Mouse (Mus musculus) hindbrain, embryonic 10.5 days (tissue): ENCODE data around the gene Atp1b1. TPM values are rescaled to one million over a fixed set of nuclear protein-coding genes. Genes with fewer than 3 reads are reported as not detected.

Source experiments
- DNase-seq: peaks from one replicate; pipeline ENCODE4 v3.0.0-alpha.2; 2017; ENCODE audit warnings: low spot score
- H3K27ac ChIP-seq: fragments of 300-500 bp; sonication (generic); 2 replicates; pipeline ENCODE4 v1.5.1; 2016; ENCODE audit warnings: mild to moderate bottlenecking, moderate library complexity
- H3K27me3 ChIP-seq: fragments of 300-500 bp; sonication (generic); 2 replicates; pipeline ENCODE4 v1.6.1; 2016; ENCODE audit warnings: mild to moderate bottlenecking; ENCODE audit not compliant: poor library complexity, insufficient read depth, severe bottlenecking
- H3K36me3 ChIP-seq: fragments of 300-500 bp; sonication (generic); 2 replicates; pipeline ENCODE4 v1.6.1; 2016; ENCODE audit warnings: mild to moderate bottlenecking, moderate library complexity
- H3K4me1 ChIP-seq: fragments of 300-500 bp; sonication (generic); replicated peaks from 2 replicates; pipeline ENCODE4 v1.6.1; 2016; ENCODE audit warnings: mild to moderate bottlenecking
- H3K4me3 ChIP-seq: fragments of 300-500 bp; sonication (generic); 2 replicates; pipeline ENCODE4 v1.5.1; 2016; ENCODE audit warnings: mild to moderate bottlenecking, moderate library complexity
- H3K9me3 ChIP-seq: fragments of 300-500 bp; sonication (generic); 2 replicates; pipeline ENCODE4 v1.6.1; 2016; ENCODE audit warnings: mild to moderate bottlenecking, moderate library complexity
- WGBS: fragments of 180-500 bp; shearing (Covaris S2); methylation state at CpG from one replicate; pipeline ENCODE4 v1.1.7; 2016; 5-methylcytosine and 5-hydroxymethylcytosine counted together
- polyA plus RNA-seq: library from polyadenylated mRNA; unstranded; fragments of >200 nt; fragmentation: Nextera tagmentation; extraction: Ambion mirVana; gene quantifications from 2 replicates; pipeline ENCODE4 v1.2.1, GENCODE M21; 2016

Atp1b1 gene
- polyA plus RNA-seq, 1 experiment from 2014 or later = 25.9 TPM

DNA sequence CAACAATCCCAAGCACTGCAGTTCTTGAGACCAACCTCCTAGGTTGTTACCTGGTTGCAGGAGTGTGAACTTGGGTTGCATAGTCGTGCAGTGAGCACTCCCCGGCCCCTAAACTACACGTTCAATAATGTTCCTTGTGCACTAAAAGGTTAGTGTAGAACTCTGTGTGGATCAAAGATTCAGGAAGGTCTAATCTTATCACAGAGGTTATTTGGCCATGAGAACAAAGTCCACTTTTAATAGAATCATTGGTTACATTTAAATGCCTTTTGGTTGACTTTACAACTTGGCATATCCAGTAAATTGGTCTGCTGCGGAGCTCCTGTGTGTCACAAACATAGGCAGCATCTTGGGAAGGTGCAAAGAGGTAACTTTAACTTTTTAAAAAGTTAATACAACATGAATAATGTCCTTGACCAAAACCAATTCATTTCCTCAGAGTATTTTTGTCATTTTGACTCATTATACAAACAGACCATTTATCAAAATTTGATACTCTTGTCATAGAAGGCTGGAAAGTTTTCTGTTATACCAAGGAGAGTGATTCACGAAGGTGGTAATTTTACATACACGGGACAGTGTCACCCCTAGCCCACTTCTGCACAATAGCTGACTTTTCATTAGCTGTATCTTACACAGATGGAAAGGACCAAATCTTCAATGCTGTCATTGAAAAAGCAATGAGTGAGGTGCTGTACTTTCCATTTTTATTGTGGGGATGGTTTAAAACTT, 37.4 kb downstream of the Atp1b1 start:
- no peak for DNase-seq
- Histone ChIP-seq H3K4me1 (no peaks in the 10 kb centered on the region; the same call in 1 of the 2 replicates), H3K27ac (no peak overlapping the region), H3K36me3 (0 out of 2 replicates have a peak, but pooled peaks cover 7% of the 10 kb centered on the region), H3K4me3 (no peak overlapping the region), H3K27me3 (no peaks in the 10 kb centered on the region), H3K9me3 (no peaks in the 10 kb centered on the region)
- WGBS = 91% methylated on average over 6 of the region's 6 CpGs

DNA sequence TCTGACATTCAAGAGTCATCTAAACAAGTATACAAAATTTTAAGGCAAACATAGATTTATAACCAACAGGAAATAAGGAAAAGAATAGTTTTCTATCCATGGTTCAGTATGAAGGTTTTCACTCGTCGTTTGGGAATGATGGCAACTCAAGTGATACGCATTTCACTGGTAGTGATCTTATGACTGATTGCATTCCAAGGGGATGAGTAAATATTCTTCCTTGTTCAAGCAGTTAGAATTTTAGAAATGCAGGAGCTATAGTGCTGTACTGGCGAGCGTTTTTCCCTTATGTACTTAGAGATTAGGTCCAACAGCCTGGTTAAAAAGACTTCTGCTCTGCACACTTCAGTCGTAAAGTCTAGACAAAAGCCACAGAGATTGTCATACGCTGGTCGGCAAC, 38.8 kb downstream of the Atp1b1 start:
- Histone ChIP-seq H3K9me3 (no peaks in the 10 kb centered on the region), H3K27me3 (no peaks in the 10 kb centered on the region), H3K36me3 (0 out of 2 replicates have a peak, but pooled peaks cover under 1% of the 10 kb centered on the region), H3K4me3 (no peak overlapping the region), H3K4me1 (no peaks in the 10 kb centered on the region; the same call in 1 of the 2 replicates), H3K27ac (no peak overlapping the region)
- no peak for DNase-seq
- WGBS = 91% methylated on average over 8 of the region's 8 CpGs

DNA sequence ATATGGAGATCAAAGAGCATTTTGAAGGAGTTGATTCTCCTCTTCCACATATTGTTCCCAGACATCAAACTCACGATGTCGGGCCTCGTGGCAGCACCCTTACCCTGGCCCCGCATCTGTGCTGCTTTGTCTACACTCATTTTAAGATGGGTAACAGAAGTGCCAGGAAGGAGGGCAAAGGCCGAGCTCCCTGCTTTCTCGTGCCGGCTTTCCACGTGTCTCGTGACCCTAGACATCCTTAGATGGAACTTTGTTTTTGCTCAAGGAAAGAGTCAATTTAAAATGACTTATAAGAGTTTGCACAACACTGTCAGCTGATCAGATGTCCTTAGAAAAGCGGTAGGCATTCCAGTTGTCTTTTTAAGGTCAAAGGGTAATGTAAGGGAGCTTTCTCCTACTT, 39.8 kb downstream of the Atp1b1 start:
- Histone ChIP-seq H3K27ac (no peak overlapping the region), H3K9me3 (no peaks in the 10 kb centered on the region), H3K36me3 (peaks cover 4% of the 10 kb centered on the region), H3K27me3 (no peaks in the 10 kb centered on the region), H3K4me1 (no peaks in the 10 kb centered on the region; the same call in 1 of the 2 replicates), H3K4me3 (no peak overlapping the region)
- WGBS = 77% methylated on average over 10 of the region's 10 CpGs
- no peak for DNase-seq

DNA sequence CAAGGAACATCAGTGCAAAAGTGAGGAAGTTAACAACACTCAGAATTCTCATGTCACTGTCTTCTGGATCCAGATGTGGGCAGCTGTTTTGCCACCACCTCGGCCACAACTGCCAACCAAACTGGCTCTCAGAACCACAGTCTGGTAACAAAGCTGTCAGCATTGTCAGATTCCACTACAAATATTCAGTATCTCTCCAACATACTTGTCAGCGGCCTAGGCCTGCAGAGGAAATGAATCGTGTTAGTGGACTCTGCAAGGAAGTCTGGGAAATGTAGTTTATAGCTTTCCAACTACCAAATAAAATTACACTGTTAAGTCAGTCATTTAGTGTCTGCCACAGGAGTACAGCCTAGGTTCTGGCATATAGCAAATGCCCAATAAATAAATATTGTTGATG, 40.6 kb downstream of the Atp1b1 start:
- Histone ChIP-seq H3K36me3 (peaks cover 11% of the 10 kb centered on the region), H3K4me3 (no peak overlapping the region), H3K27ac (no peak overlapping the region), H3K4me1 (no peaks in the 10 kb centered on the region; the same call in 1 of the 2 replicates), H3K9me3 (no peaks in the 10 kb centered on the region), H3K27me3 (no peaks in the 10 kb centered on the region)
- WGBS = 87% methylated on average over 3 of the region's 3 CpGs
- DNase-seq = no peak

GRCm38 (mm10) chr1:164416692-164417394, 41.3 kb downstream of the Atp1b1 start:
- WGBS = 86% methylated on average over 12 of the region's 12 CpGs
- H3K4me3 ChIP-seq = no peak overlapping the region
- H3K36me3 ChIP-seq = peaks cover 11% of the 10 kb centered on the region
- no peaks in the 10 kb centered on the region for H3K27me3 ChIP-seq
- H3K9me3 ChIP-seq = no peaks in the 10 kb centered on the region
- no peaks in the 10 kb centered on the region; the same call in 1 of the 2 replicates for H3K4me1 ChIP-seq
- DNase-seq = no peak
- no peak overlapping the region for H3K27ac ChIP-seq

GRCm38 (mm10) chr1:164415347-164415751, 42.8 kb downstream of the Atp1b1 start:
- no peak for DNase-seq
- Histone ChIP-seq H3K9me3 (no peaks in the 10 kb centered on the region), H3K27me3 (no peaks in the 10 kb centered on the region), H3K4me1 (no peaks in the 10 kb centered on the region; the same call in 1 of the 2 replicates), H3K4me3 (no peak overlapping the region), H3K36me3 (peaks cover 11% of the 10 kb centered on the region), H3K27ac (no peak overlapping the region)
- WGBS = 77% methylated on average over 2 of the region's 2 CpGs

DNA sequence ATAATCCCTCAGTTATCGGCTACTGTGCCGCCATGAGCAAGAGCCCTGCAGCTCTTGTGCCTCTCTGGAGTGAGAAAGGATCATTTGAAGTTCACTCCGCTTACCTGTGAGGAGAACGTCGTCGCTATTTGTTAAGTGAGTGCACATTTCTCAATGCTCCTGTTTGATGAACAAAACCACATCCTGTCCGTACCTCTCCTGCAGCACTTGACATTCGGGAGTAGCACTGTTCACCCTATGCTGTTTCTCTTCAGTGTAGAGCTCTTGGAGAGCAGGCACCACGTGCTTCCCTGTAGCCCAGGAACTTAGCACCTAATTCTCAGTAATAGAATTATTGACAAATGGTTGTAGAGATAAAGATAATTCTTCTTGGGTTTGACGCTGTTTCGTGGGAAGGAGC, 44.5 kb downstream of the Atp1b1 start:
- H3K27ac ChIP-seq = no peak overlapping the region
- no peaks in the 10 kb centered on the region for H3K27me3 ChIP-seq
- 96% methylated on average over 11 of the region's 11 CpGs for WGBS
- DNase-seq = no peak
- peaks cover 2% of the 10 kb centered on the region for H3K4me1 ChIP-seq
- H3K4me3 ChIP-seq = no peak overlapping the region
- peaks cover 11% of the 10 kb centered on the region for H3K36me3 ChIP-seq
- no peaks in the 10 kb centered on the region for H3K9me3 ChIP-seq

DNA sequence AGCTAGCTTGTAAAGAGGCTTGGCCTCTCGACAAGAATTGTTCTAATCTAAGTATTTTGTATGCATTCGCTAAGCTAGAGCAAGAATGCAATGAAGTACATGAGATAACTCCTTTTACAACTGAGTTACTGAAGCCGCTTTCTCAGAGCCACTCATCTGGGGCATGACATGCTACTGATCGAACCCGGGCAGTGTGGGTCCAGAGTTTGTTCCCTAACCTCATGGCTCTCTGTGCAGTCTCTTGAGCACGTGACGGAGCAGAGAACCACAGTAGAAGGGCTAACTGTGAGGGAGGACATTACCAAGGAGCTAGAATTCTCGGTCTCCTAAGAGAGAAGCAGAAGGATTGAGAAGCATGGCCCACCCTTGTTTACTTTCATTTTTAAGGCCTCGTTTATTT, 45.2 kb downstream of the Atp1b1 start:
- H3K36me3 ChIP-seq = peaks cover 11% of the 10 kb centered on the region
- H3K4me3 ChIP-seq = no peak overlapping the region
- H3K27me3 ChIP-seq = no peaks in the 10 kb centered on the region
- H3K4me1 ChIP-seq = peaks cover 9% of the 10 kb centered on the region; the same call in 1 of the 2 replicates
- H3K27ac ChIP-seq = no peak overlapping the region
- 94% methylated on average over 9 of the region's 9 CpGs for WGBS
- no peak for DNase-seq
- H3K9me3 ChIP-seq = no peaks in the 10 kb centered on the region

- 91% methylated on average over 7 of the region's 7 CpGs for WGBS
- Histone ChIP-seq H3K36me3 (peaks cover 11% of the 10 kb centered on the region), H3K27me3 (no peaks in the 10 kb centered on the region), H3K9me3 (no peaks in the 10 kb centered on the region), H3K4me3 (no peak overlapping the region), H3K4me1 (peaks cover 19% of the 10 kb centered on the region), H3K27ac (no peak overlapping the region)
- DNase-seq = no peak
Observed at GRCm38 (mm10) chr1:164411306-164411705, 46.8 kb downstream of the Atp1b1 start.

DNA sequence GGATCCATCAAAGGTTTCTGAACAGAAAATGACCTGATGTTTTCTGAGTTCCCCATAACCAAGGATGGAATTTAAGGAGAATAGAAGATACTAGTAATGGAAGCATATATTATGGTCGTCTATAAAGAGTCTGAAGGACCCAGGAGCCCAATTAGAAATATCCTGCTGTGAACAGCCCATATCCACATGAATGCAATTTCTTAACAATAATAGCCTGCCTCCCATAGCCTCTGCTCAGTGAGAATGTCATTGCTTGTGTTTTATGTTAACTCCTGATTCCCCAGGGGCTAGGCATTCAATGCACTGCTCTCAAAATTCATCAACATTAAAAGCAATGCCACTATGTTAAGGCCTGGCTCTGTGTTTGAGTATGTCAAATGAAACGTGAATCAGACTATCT, 49.5 kb downstream of the Atp1b1 start:
- 34% methylated on average over 2 of the region's 2 CpGs for WGBS
- no peak for DNase-seq
- Histone ChIP-seq H3K9me3 (no peaks in the 10 kb centered on the region), H3K27me3 (no peaks in the 10 kb centered on the region), H3K4me1 (peaks cover 20% of the 10 kb centered on the region), H3K4me3 (no peak overlapping the region), H3K27ac (no peak overlapping the region), H3K36me3 (peaks cover 18% of the 10 kb centered on the region)

DNA sequence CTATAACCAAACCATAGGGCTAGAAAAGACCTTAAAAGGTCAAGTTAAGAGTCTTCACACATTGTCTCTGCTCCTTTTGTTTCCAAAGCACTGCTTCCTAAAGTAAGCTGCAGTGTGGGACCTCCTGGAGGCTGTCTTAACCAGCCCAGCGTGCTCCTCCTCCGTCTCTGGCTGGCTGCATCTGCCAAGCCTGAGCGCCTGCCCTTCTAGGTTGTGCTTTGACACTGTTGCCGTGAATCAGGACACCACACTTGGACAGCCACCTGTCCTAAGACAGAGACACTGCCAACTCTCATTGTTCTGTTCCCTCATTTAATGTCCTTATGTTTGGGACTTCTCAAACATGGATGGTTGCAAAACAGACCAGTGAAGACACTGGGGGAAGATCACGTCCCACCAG, 51.6 kb downstream of the Atp1b1 start:
- H3K9me3 ChIP-seq = peaks cover 5% of the 10 kb centered on the region; the same call in 1 of the 2 replicates
- peaks cover 26% of the 10 kb centered on the region for H3K36me3 ChIP-seq
- DNase-seq = no peak
- WGBS = 43% methylated on average over 5 of the region's 5 CpGs
- H3K4me3 ChIP-seq = no peak overlapping the region
- peaks cover 20% of the 10 kb centered on the region for H3K4me1 ChIP-seq
- H3K27me3 ChIP-seq = no peaks in the 10 kb centered on the region
- H3K27ac ChIP-seq = no peak overlapping the region

- Histone ChIP-seq H3K9me3 (peaks cover 5% of the 10 kb centered on the region; the same call in 1 of the 2 replicates), H3K4me3 (no peak overlapping the region), H3K4me1 (peaks cover 20% of the 10 kb centered on the region), H3K27ac (no peak overlapping the region), H3K36me3 (peaks cover 33% of the 10 kb centered on the region), H3K27me3 (no peaks in the 10 kb centered on the region)
- no peak for DNase-seq
- 70% methylated on average over 5 of the region's 5 CpGs for WGBS
Observed at GRCm38 (mm10) chr1:164405385-164405802, 52.8 kb downstream of the Atp1b1 start.

DNA sequence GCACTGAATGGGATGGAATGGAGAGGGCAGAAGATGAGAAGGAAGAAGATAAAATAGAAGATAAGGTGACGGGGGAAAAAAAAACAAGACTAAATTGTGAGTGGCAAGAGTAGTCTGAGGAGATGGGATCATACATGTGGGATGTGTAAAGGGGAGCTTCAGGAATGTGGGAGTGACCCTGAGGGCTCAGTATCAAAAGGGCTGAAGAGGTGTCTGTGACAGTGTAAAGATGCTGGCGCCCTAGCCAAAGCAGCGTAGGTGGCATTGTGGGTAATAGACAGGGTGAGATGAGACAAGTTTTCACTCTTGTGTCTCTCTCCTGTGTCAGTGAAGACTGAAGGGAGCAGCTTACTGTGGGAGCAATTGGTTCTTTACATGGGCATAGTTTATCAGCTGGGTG, 58.6 kb downstream of the Atp1b1 start:
- no peak for DNase-seq
- H3K4me3 ChIP-seq = no peak overlapping the region
- peaks cover 7% of the 10 kb centered on the region for H3K4me1 ChIP-seq
- peaks cover 32% of the 10 kb centered on the region for H3K36me3 ChIP-seq
- H3K9me3 ChIP-seq = peaks cover 5% of the 10 kb centered on the region; the same call in 1 of the 2 replicates
- no peak overlapping the region for H3K27ac ChIP-seq
- H3K27me3 ChIP-seq = no peaks in the 10 kb centered on the region
- WGBS = 91% methylated on average over 3 of the region's 3 CpGs
